Mouse (Mus musculus) lung, adult 2 months (tissue): ENCODE measurements around the gene Csnk1g1. TPM values are rescaled to one million over a fixed set of nuclear protein-coding genes. Genes with fewer than 3 reads are reported as not detected.

Experiments used
- DNase-seq: peaks from one replicate; pipeline ENCODE4 v3.0.0; 2022
- H3K4me1 ChIP-seq: fragments of 200-500 bp; 2 replicates; pipeline ENCODE4 v1.6.1; 2011; ENCODE audit warnings: low read length; ENCODE audit not compliant: control insufficient read depth, insufficient read depth
- H3K4me3 ChIP-seq: fragments of 200-500 bp; replicated peaks from 2 replicates; pipeline ENCODE3; 2011; ENCODE audit warnings: low read depth, mild to moderate bottlenecking, control low read depth, low read length; ENCODE audit errors: extremely low read depth
- CTCF ChIP-seq: fragments of 200-500 bp; IDR thresholded peaks from 2 replicates; pipeline ENCODE4 v1.5.1; 2011; ENCODE audit warnings: mild to moderate bottlenecking, low read length, control low read depth; ENCODE audit not compliant: insufficient read depth
- POLR2A ChIP-seq: fragments of 200-500 bp; IDR thresholded peaks from 2 replicates; pipeline ENCODE4 v1.6.1; 2011; ENCODE audit warnings: low read depth, mild to moderate bottlenecking, control low read depth, low read length, borderline replicate concordance; ENCODE audit errors: extremely low read depth
- WGBS: fragments of 180-500 bp; shearing (Covaris S2); methylation state at CpG from one replicate; pipeline ENCODE4 v1.1.7; 2018; 5-methylcytosine and 5-hydroxymethylcytosine counted together
- polyA plus RNA-seq: library from polyadenylated mRNA; depleted of rRNA; stranded (reverse); fragments of >200 nt; gene quantifications from 2 replicates; pipeline ENCODE4 v1.2.3, GENCODE M21; 2012

Gene Csnk1g1
- polyA plus RNA-seq, 1 experiment: 5.8 TPM

DNA sequence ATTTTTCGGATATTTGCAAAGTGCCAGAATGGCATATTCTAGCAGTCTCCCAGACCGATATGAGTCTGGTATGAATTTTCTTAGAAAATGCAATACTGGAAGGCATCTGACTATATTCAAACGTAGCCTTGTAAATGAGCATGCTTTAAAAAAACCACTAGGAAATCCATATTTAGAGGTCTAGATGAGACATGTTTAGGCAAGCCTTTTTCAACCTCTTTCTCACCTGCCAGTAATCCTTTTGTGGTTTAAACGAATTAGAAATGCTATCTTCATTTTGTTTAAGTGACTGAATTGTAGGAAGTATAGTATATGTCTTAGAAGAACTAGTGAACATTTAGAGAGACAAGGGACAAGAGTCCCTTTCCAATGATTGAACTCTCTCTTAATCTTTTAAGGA, 1.1 kb downstream of the Csnk1g1 start:
- H3K4me3 ChIP-seq: peak overlapping the region; percentile 94
- WGBS: 2% methylated on average over 4 of the region's 4 CpGs

GRCm38 (mm10) chr9:65913976-65914375, 5.3 kb downstream of the Csnk1g1 start:
- Histone ChIP-seq H3K4me1 (0 out of 2 replicates have a peak, but pooled peaks cover 2% of the 10 kb centered on the region), H3K4me3 (no peak overlapping the region)
- TF ChIP-seq CTCF: no peak
- DNase-seq: no peak
- 70% methylated on average over 2 of the region's 2 CpGs for WGBS

More for the DNA sequence above, 1.1 kb downstream of the Csnk1g1 start:
- TF ChIP-seq POLR2A (no peak), CTCF (no peak)
- no peak for DNase-seq
- H3K4me1 ChIP-seq: peaks cover 3% of the 10 kb centered on the region

GRCm38 (mm10) chr9:65917015-65917414, 8.3 kb downstream of the Csnk1g1 start:
- Histone ChIP-seq H3K4me3 (no peak overlapping the region), H3K4me1 (0 out of 2 replicates have a peak, but pooled peaks cover 2% of the 10 kb centered on the region)
- 70% methylated on average over 1 of the region's 1 CpGs for WGBS
- TF ChIP-seq CTCF (no peak), POLR2A (no peak)
- DNase-seq: no peak

- no peak overlapping the region for H3K4me3 ChIP-seq
- no peak for DNase-seq
- no peaks in the 10 kb centered on the region; the same call in 1 of the 2 replicates for H3K4me1 ChIP-seq
- TF ChIP-seq POLR2A (no peak), CTCF (no peak)
Observed at GRCm38 (mm10) chr9:65928456-65928855, 19.7 kb downstream of the Csnk1g1 start.

DNA sequence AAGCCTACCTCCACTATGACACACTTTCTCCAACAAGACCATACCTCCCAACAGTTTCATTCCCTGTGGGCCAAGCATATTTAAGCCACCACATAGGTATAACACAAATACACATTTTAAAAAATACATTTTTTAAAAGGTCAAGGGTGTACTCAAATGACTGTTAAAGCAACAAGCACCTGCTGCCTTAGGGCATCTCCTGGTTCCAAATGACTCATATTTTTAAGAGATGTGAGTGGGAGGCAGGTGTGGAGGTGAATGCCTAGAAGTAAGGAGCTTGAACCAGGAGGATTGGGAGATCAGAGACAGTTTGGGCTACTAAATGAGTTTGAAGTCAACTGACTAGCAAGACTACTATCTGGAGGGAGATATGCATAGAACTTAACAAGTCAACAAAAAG, 21.1 kb downstream of the Csnk1g1 start:
- no peaks in the 10 kb centered on the region; the same call in 1 of the 2 replicates for H3K4me1 ChIP-seq
- no peak overlapping the region for H3K4me3 ChIP-seq
- TF ChIP-seq CTCF: no peak
- DNase-seq: no peak

GRCm38 (mm10) chr9:65937566-65937965, 28.8 kb downstream of the Csnk1g1 start:
- Histone ChIP-seq H3K4me1 (no peaks in the 10 kb centered on the region), H3K4me3 (no peak overlapping the region)
- DNase-seq: no peak
- WGBS: 88% methylated on average over 2 of the region's 2 CpGs
- no peak for TF ChIP-seq CTCF
- no peak for TF ChIP-seq POLR2A

- Histone ChIP-seq H3K4me1 (no peaks in the 10 kb centered on the region), H3K4me3 (no peak overlapping the region)
- no peak for DNase-seq
- 81% methylated on average over 3 of the region's 3 CpGs for WGBS
- no peak for TF ChIP-seq CTCF
- TF ChIP-seq POLR2A: no peak
Observed at GRCm38 (mm10) chr9:65951082-65951587, 42.4 kb downstream of the Csnk1g1 start.

DNA sequence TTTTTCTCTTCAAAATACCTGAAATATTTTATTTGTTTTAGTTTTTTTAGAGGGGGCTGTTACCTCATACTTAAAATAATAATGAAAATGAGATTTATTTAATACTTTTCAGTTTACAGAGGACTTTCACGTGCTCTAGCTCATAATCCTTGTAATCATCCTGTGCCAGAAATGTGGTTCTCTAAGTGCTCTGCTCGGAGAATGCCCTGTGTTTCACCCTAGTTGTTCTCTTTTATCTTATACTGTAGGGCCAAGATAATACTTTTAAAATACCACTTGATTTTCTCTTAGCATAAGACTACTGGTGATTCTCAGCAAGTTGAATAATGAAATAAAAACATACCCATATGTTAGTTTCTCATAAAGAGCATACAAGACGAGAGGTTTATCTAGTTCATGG, 61.3 kb downstream of the Csnk1g1 start:
- no peaks in the 10 kb centered on the region for H3K4me1 ChIP-seq
- DNase-seq: no peak
- 83% methylated on average over 3 of the region's 3 CpGs for WGBS
- H3K4me3 ChIP-seq: no peak overlapping the region
- TF ChIP-seq CTCF (no peak), POLR2A (no peak)

DNA sequence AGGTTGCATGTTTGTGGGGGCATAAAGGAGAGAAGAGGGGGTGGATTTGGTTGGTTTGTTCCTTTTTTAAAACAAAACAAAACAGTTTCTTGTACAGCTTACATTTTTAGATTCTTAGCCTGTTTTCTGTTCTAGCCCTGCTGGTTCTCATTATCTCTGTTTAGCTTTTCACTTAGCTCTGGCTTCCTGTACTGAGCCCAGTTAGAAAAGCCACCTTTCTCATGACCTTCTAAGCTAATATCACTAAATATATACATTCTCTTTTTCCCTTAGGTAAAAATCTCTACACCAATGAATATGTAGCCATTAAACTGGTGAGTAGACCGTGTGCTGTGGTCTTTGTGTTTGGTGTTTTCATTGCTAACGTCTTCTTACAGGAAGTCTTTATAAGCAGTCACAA, 64.5 kb downstream of the Csnk1g1 start:
- Histone ChIP-seq H3K4me1 (no peaks in the 10 kb centered on the region), H3K4me3 (no peak overlapping the region)
- WGBS: 46% methylated on average over 2 of the region's 2 CpGs
- DNase-seq: no peak
- no peak for TF ChIP-seq CTCF
- TF ChIP-seq POLR2A: no peak

- TF ChIP-seq CTCF (no peak), POLR2A (no peak)
- DNase-seq: no peak
- no peaks in the 10 kb centered on the region for H3K4me1 ChIP-seq
- no peak overlapping the region for H3K4me3 ChIP-seq
Observed at GRCm38 (mm10) chr9:65975886-65976285, 67.2 kb downstream of the Csnk1g1 start.
